Mouse (Mus musculus) neural tube, embryonic 11.5 days (tissue): ENCODE data around the gene Hps6. TPM values are rescaled to one million over a fixed set of nuclear protein-coding genes. Genes with fewer than 3 reads are reported as not detected.
"Not testable (repeated sequence)": the region's sequence is repeated elsewhere in the genome, so short reads cannot be mapped to it uniquely, and the experiment has no call there.

Experiments used
- ATAC-seq: fragments of 200-750 bp; cut with Nextera tagmentation; 2 replicates; pipeline ENCODE4 v1.8.0; 2017; ENCODE audit warnings: moderate number of reproducible peaks, mild to moderate bottlenecking, moderate TSS enrichment, moderate library complexity; ENCODE audit not compliant: insufficient read depth, low FRiP score, low TSS enrichment
- DNase-seq: peaks from one replicate; pipeline ENCODE4 v3.0.0-alpha.2; 2015; ENCODE audit warnings: low spot score
- H3K27ac ChIP-seq: fragments of 300-500 bp; sonication (generic); 2 replicates; pipeline ENCODE4 v1.5.1; 2014; ENCODE audit warnings: low read depth, mild to moderate bottlenecking, low read length
- H3K27me3 ChIP-seq: fragments of 300-500 bp; sonication (generic); 2 replicates; pipeline ENCODE4 v1.6.1; 2014; ENCODE audit warnings: mild to moderate bottlenecking, low read length, mixed read lengths; ENCODE audit not compliant: control insufficient read depth, insufficient read depth
- H3K36me3 ChIP-seq: fragments of 300-500 bp; sonication (generic); 2 replicates; pipeline ENCODE4 v1.6.1; 2014; ENCODE audit warnings: mild to moderate bottlenecking, low read length, moderate library complexity, mixed read lengths; ENCODE audit not compliant: control insufficient read depth, insufficient read depth
- H3K4me1 ChIP-seq: fragments of 300-500 bp; sonication (generic); 2 replicates; pipeline ENCODE4 v1.6.1; 2014; ENCODE audit warnings: low read length, mixed read lengths; ENCODE audit not compliant: control insufficient read depth, insufficient read depth
- H3K4me2 ChIP-seq: fragments of 300-500 bp; sonication (generic); 2 replicates; pipeline ENCODE4 v1.6.1; 2014; ENCODE audit warnings: low read depth, mild to moderate bottlenecking, moderate library complexity
- H3K4me3 ChIP-seq: fragments of 300-500 bp; sonication (generic); 2 replicates; pipeline ENCODE4 v1.5.1; 2014; ENCODE audit warnings: low read depth, low read length
- H3K9ac ChIP-seq: fragments of 300-500 bp; sonication (generic); 2 replicates; pipeline ENCODE4 v1.6.1; 2014; ENCODE audit warnings: mild to moderate bottlenecking, low read length
- H3K9me3 ChIP-seq: fragments of 300-500 bp; sonication (generic); 2 replicates; pipeline ENCODE4 v1.6.1; 2016; ENCODE audit warnings: low read length; ENCODE audit not compliant: control insufficient read depth
- WGBS: fragments of 180-500 bp; shearing (Covaris S2); extraction: QIAGEN DNeasy Blood & Tissue Kit; methylation state at CpG from one replicate; pipeline ENCODE4 v1.1.7; 2014; 5-methylcytosine and 5-hydroxymethylcytosine counted together
- polyA plus RNA-seq: library from polyadenylated mRNA; unstranded; fragments of >200 nt; fragmentation: Nextera tagmentation; extraction: Ambion mirVana; gene quantifications from 2 replicates; pipeline ENCODE4 v1.2.1, GENCODE M21; 2014

Hps6 gene
- 2.6 and 2.9 TPM in 2 replicates for polyA plus RNA-seq

DNA sequence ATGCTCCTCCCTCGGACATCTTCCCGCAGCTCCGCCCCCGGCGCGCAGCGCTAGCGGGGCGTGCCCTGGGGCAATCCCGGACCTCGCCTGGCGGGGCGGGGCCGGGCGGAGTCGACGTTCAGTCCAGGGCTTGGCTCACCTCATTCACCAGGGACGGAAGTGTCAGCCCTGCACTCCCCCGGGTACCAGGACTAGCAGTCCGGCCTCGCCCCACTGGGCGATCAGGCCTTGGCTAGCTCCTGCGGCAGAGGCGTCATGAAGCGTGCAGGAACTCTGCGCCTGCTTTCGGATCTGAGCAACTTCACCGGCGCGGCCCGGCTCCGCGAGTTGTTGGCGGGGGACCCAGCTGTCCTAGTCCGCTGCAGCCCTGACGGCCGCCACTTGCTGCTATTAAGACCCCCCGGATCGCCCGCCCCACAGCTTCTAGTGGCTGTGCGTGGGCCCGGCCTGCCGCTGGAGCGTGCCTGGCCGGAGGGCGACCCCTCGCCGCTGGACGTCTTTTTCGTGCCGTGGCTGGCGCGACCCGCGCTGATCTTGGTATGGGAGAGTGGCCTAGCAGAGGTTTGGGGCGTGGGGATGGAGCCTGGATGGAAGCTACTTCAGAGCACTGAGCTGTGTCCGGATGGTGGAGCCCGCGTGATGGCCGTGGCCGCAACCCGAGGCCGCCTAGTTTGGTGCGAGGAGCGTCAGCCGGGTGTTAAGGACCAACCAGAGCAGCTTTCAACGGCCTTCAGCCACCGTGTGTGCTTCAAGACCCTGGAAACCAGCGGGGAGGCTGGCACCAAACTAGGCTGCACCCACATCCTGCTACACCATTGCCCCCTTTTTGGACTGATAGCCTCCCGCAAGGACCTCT lies at the start of gene Hps6:
TSS of gene Hps6 (plus strand) at position 138 of the 856 bp plus-strand sequence.
- Histone ChIP-seq H3K4me3 (peak within 1 kb of the TSS; percentile 56), H3K9me3 (no peaks in the 10 kb centered on the region), H3K9ac (peak within 1 kb of the TSS; percentile 69), H3K4me1 (peaks cover 4% of the 10 kb centered on the region; the same call in 1 of the 2 replicates), H3K27ac (no peak within 1 kb of the TSS), H3K36me3 (no peaks in the 10 kb centered on the region), H3K4me2 (peak within 1 kb of the TSS; percentile 98), H3K27me3 (no peaks in the 10 kb centered on the region)
- peak; percentile 78 for DNase-seq
- WGBS = 1% methylated on average over 70 of the region's 70 CpGs
- ATAC-seq = peak; percentile 73

DNA sequence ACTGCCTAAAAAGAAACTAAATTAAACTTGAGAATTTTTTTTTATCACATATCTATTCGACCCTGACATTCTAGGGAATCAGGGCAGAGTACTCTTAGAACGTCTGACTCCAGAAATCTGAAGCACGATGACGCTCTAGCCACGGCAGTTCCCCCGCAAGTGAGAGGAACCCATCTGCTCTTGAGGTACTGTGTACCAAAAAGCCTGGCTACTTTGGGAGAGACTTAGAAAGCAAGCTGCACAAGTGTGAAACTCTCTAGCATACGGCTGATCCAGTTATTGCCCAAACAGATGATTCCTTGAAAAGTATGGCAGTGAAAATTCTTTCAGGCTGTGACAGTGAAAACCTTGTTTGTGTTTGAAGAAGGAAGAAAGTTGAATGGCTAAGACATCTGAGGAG lies 46.6 kb upstream of the Hps6 start:
- Histone ChIP-seq H3K4me3 (no peak overlapping the region), H3K9ac (no peak overlapping the region), H3K9me3 (no peaks in the 10 kb centered on the region), H3K36me3 (no peaks in the 10 kb centered on the region), H3K4me2 (no peak overlapping the region), H3K4me1 (no peaks in the 10 kb centered on the region), H3K27ac (no peak overlapping the region), H3K27me3 (no peaks in the 10 kb centered on the region)
- 94% methylated on average over 7 of the region's 7 CpGs for WGBS
- DNase-seq = no peak
- ATAC-seq = no peak

DNA sequence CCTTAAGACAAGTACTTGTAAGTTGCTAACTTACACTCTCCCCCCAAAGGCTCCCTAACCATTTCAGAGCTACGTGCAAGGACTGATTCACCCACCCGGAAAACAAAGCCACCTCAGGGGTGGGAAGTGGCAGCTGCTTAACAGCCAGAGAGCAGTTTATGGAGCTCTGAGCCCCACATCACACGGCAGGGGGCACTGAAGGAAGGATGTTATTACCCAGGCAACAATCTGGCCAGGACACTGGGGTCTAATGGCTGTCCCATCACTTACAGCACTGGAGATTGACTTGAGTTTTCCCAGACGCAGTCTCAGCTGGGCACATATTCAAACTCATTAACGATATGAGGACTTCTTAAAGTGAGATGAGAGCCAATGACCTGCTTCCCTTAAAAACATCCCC lies 42.5 kb upstream of the Hps6 start:
- Histone ChIP-seq H3K4me1 (no peaks in the 10 kb centered on the region), H3K36me3 (no peaks in the 10 kb centered on the region), H3K9ac (no peak overlapping the region), H3K9me3 (no peaks in the 10 kb centered on the region), H3K4me3 (no peak overlapping the region), H3K4me2 (no peak overlapping the region), H3K27ac (no peak overlapping the region), H3K27me3 (no peaks in the 10 kb centered on the region)
- no peak for ATAC-seq
- peak; percentile 26 for DNase-seq
- 5% methylated on average over 5 of the region's 5 CpGs for WGBS

DNA sequence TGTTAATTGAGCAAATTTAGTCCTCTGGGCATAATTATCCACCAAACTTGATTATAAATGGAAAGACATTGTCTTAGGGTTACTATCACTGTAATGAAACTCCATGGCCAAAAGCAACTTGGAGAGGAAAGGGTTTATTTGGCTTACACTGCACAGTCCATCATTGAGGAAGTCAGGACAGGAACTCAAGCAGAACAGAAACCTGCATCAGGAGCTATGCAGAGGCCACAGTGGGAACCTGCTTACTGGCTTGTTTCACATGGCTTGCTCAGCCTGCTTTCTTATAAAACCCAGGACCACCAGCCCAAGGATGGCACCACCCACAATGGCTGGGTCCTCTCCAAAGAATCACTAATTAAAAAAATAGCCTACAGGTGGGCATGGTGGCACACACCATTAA lies 18.9 kb upstream of the Hps6 start:
- H3K9ac ChIP-seq = no peak overlapping the region
- ATAC-seq (no peak), DNase-seq (no peak)
- H3K4me1 ChIP-seq = no peaks in the 10 kb centered on the region
- no peaks in the 10 kb centered on the region for H3K36me3 ChIP-seq
- H3K27me3 ChIP-seq = no peaks in the 10 kb centered on the region
- H3K9me3 ChIP-seq = no peaks in the 10 kb centered on the region
- H3K4me3 ChIP-seq = no peak overlapping the region
- no peak overlapping the region for H3K4me2 ChIP-seq
- no peak overlapping the region for H3K27ac ChIP-seq

DNA sequence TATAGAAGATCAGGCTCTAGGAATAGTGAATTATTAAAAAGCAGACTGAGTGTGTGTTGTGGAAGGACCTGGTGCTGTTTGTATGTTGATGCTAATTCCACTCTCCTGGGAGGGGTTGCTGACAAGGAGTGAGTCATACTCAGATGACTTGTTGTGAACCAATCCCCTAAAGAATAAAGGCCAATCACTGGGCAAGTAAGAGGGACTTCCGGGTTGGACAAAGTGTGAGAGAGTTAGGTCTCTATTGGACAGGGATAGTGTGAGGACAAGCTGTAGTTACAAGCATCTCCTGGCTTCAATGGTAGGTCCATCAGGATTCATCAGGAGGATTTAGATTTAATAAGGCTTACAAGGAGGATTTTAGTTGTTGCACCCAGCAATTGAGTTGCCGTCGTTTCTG lies 15.1 kb upstream of the Hps6 start:
- DNase-seq (no peak), ATAC-seq (no peak)
- Histone ChIP-seq H3K9ac (no peak overlapping the region), H3K36me3 (no peaks in the 10 kb centered on the region), H3K4me3 (no peak overlapping the region), H3K9me3 (no peaks in the 10 kb centered on the region), H3K4me2 (no peak overlapping the region), H3K27me3 (no peaks in the 10 kb centered on the region), H3K4me1 (no peaks in the 10 kb centered on the region), H3K27ac (no peak overlapping the region)
- 94% methylated on average over 3 of the region's 3 CpGs for WGBS

DNA sequence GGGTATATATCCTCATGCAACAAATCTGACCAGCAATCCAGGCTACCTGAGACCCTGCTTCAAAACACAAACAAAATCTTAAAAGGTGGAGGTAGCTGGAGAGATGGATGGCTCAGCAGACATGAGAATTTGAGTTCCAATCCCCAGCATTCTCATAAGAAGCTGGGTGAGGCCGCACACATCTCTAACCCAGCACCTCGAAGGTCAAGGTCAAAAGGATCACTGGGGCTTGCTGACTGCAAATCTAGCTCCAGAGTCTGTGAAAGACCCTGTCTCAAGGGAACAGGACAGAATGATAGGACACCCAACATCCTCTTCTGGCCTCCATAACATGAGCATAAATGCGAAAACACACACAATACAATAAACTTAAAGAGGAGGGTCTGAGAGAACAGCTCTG lies 12.1 kb upstream of the Hps6 start:
- H3K36me3 ChIP-seq = no peaks in the 10 kb centered on the region
- no peak overlapping the region for H3K9ac ChIP-seq
- H3K4me3 ChIP-seq = no peak overlapping the region
- ATAC-seq (no peak), DNase-seq (no peak)
- no peaks in the 10 kb centered on the region for H3K27me3 ChIP-seq
- no peak overlapping the region for H3K27ac ChIP-seq
- no peaks in the 10 kb centered on the region for H3K9me3 ChIP-seq
- no peaks in the 10 kb centered on the region for H3K4me1 ChIP-seq
- 96% methylated on average over 3 of the region's 3 CpGs for WGBS
- no peak overlapping the region for H3K4me2 ChIP-seq

DNA sequence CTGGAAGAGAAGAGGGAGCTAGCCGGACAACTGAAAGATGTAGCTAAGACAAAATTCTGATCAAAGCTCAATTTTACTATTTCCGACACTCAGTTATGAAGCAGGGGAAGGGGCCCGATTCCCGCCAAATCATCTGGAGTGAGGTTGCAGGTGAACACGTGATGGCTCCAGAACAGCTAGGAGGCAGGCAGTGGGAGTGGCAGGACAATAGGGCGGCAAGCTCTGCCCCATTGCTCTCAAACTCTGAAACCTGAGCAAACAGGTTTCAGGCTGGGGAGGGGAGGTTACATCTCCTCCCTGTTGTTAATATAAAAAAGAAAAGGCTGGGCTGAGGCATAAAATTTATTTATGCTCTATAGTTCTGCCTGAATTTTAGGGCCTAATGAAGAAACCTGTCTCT lies 9.9 kb upstream of the Hps6 start:
- not testable (repeated sequence) for H3K27me3 ChIP-seq, H3K4me3 ChIP-seq, H3K27ac ChIP-seq, H3K9ac ChIP-seq, H3K4me2 ChIP-seq, DNase-seq, H3K36me3 ChIP-seq, H3K4me1 ChIP-seq, ATAC-seq, H3K9me3 ChIP-seq
- WGBS = 85% methylated on average over 6 of the region's 6 CpGs

DNA sequence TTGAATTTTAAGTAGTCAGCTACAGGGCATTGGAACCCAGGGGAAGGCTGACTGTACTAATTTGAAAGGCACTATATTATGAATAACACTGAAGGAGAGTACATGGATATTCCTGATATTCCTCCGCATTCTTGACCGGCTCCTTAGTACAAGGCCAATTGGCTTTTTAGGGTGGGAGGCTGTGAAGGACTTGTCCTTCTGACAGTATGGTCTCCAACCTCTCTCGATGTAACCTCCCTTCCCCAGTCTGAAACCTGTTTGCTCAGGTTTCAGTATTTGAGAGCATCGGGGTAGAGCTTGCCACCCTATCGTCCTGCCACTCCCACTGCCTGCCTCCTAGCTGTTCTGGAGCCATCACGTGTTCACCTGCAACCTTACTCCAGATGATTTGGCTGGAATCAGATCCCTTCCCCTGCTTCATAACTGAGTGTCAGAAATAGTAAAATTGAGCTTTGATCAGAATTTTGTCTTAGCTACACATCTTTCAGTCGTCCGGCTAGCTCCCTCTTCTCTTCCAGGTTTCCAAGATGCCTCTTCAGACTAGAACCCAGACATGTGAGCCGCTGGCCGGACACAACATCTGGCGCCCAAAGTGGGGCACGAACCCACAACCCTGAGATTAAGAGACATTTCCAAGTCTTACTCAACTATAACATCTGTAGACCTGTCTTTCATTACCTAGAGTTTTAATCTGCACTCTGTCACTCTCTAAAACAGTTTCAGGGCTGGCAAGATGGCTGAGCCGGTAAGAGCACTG lies 9.1 kb upstream of the Hps6 start:
- Histone ChIP-seq H3K36me3 (no peaks in the 10 kb centered on the region), H3K9ac (no peak overlapping the region), H3K4me1 (peaks cover 2% of the 10 kb centered on the region; the same call in 1 of the 2 replicates), H3K4me2 (no peak overlapping the region), H3K9me3 (no peaks in the 10 kb centered on the region), H3K27me3 (no peaks in the 10 kb centered on the region), H3K27ac (no peak overlapping the region), H3K4me3 (no peak overlapping the region)
- WGBS = 95% methylated on average over 13 of the region's 13 CpGs
- DNase-seq (no peak), ATAC-seq (no peak)
